Mouse (Mus musculus) neural tube, embryonic 11.5 days (tissue): ENCODE results near the gene Bcl2l1. TPM values are rescaled to one million over a fixed set of nuclear protein-coding genes. Genes with fewer than 3 reads are reported as not detected.

Experiments
- ATAC-seq: fragments of 200-750 bp; cut with Nextera tagmentation; 2 replicates; pipeline ENCODE4 v1.8.0; 2017; ENCODE audit warnings: moderate number of reproducible peaks, mild to moderate bottlenecking, moderate TSS enrichment, moderate library complexity; ENCODE audit not compliant: insufficient read depth, low FRiP score, low TSS enrichment
- DNase-seq: peaks from one replicate; pipeline ENCODE4 v3.0.0-alpha.2; 2015; ENCODE audit warnings: low spot score
- H3K27ac ChIP-seq: fragments of 300-500 bp; sonication (generic); 2 replicates; pipeline ENCODE4 v1.5.1; 2014; ENCODE audit warnings: low read depth, mild to moderate bottlenecking, low read length
- H3K27me3 ChIP-seq: fragments of 300-500 bp; sonication (generic); 2 replicates; pipeline ENCODE4 v1.6.1; 2014; ENCODE audit warnings: mild to moderate bottlenecking, low read length, mixed read lengths; ENCODE audit not compliant: control insufficient read depth, insufficient read depth
- H3K36me3 ChIP-seq: fragments of 300-500 bp; sonication (generic); 2 replicates; pipeline ENCODE4 v1.6.1; 2014; ENCODE audit warnings: mild to moderate bottlenecking, low read length, moderate library complexity, mixed read lengths; ENCODE audit not compliant: control insufficient read depth, insufficient read depth
- H3K4me1 ChIP-seq: fragments of 300-500 bp; sonication (generic); 2 replicates; pipeline ENCODE4 v1.6.1; 2014; ENCODE audit warnings: low read length, mixed read lengths; ENCODE audit not compliant: control insufficient read depth, insufficient read depth
- H3K4me2 ChIP-seq: fragments of 300-500 bp; sonication (generic); 2 replicates; pipeline ENCODE4 v1.6.1; 2014; ENCODE audit warnings: low read depth, mild to moderate bottlenecking, moderate library complexity
- H3K4me3 ChIP-seq: fragments of 300-500 bp; sonication (generic); 2 replicates; pipeline ENCODE4 v1.5.1; 2014; ENCODE audit warnings: low read depth, low read length
- H3K9ac ChIP-seq: fragments of 300-500 bp; sonication (generic); 2 replicates; pipeline ENCODE4 v1.6.1; 2014; ENCODE audit warnings: mild to moderate bottlenecking, low read length
- H3K9me3 ChIP-seq: fragments of 300-500 bp; sonication (generic); 2 replicates; pipeline ENCODE4 v1.6.1; 2016; ENCODE audit warnings: low read length; ENCODE audit not compliant: control insufficient read depth
- WGBS: fragments of 180-500 bp; shearing (Covaris S2); extraction: QIAGEN DNeasy Blood & Tissue Kit; methylation state at CpG from one replicate; pipeline ENCODE4 v1.1.7; 2014; 5-methylcytosine and 5-hydroxymethylcytosine counted together
- polyA plus RNA-seq: library from polyadenylated mRNA; unstranded; fragments of >200 nt; fragmentation: Nextera tagmentation; extraction: Ambion mirVana; gene quantifications from 2 replicates; pipeline ENCODE4 v1.2.1, GENCODE M21; 2014

The Bcl2l1 gene
- polyA plus RNA-seq, 1 experiment from 2014 or later: 132 TPM

DNA sequence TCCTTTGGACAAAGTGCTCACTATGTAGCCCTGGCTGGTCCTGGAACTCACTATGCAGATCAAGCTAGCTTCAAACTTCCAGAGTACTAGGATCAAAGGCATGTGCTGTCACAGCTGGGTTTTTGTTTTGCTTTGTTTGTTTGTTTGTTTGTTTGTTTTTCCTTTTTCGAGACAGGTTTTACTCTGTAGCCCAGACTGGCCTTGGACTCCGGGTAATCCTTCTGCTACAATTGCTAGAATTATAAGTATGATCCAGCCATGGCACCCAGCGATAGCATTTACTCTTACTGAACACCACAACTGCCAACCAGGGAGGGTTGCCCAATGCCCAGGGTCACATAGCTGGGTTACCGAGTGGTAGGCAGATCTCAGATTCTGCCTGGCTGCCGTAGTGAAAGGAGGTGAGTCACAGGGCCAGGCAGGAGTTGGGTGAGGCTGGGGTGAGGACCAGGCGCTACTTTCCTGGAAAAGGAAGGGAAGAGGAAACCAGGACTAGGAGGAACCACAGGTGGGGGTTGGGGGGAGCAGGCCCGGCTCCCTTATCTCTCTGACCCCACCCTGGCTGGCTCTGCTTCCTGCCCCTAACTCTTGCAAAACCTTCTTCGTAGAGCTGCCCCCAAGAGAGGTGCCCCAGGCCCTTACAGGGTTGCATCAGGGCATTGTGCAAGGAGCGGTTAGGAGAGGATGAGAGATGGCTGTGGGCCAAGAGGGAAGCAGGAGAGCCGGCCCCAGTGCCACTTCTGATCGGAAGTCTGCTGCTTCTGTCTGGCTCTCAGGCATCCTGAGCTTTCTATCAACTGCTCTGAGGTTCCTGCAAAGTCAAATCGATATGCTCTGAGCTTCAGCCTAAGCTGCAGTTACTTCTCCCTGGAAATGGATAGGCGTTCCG is 90.1 kb downstream of the Bcl2l1 start:
- Histone ChIP-seq H3K9ac (no peak overlapping the region; the same call in 1 of the 2 replicates), H3K27ac (no peak overlapping the region), H3K36me3 (no peaks in the 10 kb centered on the region), H3K4me3 (no peak overlapping the region), H3K9me3 (no peaks in the 10 kb centered on the region), H3K27me3 (no peaks in the 10 kb centered on the region), H3K4me1 (peaks cover 32% of the 10 kb centered on the region), H3K4me2 (no peak overlapping the region)
- ATAC-seq (no peak), DNase-seq (peak; percentile 56)
- WGBS: 57% methylated on average over 14 of the region's 14 CpGs

DNA sequence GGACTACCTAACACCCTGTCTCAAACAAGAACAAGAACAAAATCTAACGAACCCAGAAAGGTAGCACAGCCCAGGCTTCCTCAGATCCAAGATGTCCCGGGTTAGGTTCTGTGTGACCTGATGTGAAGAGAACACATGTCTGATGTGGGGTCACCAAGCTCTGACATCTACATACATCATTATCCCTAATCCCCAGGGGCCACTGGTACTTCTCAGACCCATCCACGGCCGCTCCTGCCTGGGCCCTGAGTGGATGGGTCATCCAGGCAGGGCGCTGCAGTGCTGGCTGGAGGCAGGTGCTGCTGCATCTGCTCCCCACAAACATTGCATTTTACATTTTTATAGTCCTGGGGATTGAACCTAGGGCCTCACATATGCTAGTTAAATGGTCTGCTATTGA is 91.0 kb downstream of the Bcl2l1 start:
- no peak for DNase-seq
- WGBS: 49% methylated on average over 5 of the region's 5 CpGs
- Histone ChIP-seq H3K4me2 (no peak overlapping the region), H3K27me3 (no peaks in the 10 kb centered on the region), H3K4me3 (no peak overlapping the region), H3K4me1 (peaks cover 37% of the 10 kb centered on the region), H3K9ac (no peak overlapping the region), H3K9me3 (no peaks in the 10 kb centered on the region), H3K27ac (no peak overlapping the region), H3K36me3 (no peaks in the 10 kb centered on the region)
- ATAC-seq: no peak

DNA sequence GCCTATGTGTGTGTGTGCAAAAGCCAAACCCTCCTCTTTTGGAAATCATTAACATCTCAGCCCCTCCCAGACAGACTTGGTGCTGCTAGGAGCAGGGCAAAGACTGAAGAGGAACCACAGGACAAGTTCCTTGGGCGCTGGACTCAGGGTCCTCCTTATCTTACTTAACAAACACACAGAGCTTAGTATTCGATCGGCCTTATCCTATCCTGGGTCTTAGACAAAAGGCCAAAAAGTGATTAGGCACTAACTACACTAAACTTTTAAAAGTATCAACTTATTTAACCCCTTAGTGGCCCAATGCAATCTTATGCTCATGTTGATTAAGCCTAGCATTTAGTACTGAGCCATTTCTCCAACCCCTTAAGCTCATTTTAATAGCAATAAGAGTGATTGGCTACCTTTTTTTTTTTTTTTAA is 91.7 kb downstream of the Bcl2l1 start:
- H3K4me2 ChIP-seq: peak overlapping the region; percentile 83
- DNase-seq (no peak), ATAC-seq (no peak)
- 38% methylated on average over 3 of the region's 3 CpGs for WGBS
- no peaks in the 10 kb centered on the region for H3K9me3 ChIP-seq
- no peaks in the 10 kb centered on the region for H3K27me3 ChIP-seq
- H3K9ac ChIP-seq: peak overlapping the region; percentile 58; the same call in 1 of the 2 replicates
- no peak overlapping the region; the same call in 1 of the 2 replicates for H3K4me3 ChIP-seq
- no peak overlapping the region for H3K27ac ChIP-seq
- H3K4me1 ChIP-seq: peaks cover 39% of the 10 kb centered on the region
- H3K36me3 ChIP-seq: no peaks in the 10 kb centered on the region

DNA sequence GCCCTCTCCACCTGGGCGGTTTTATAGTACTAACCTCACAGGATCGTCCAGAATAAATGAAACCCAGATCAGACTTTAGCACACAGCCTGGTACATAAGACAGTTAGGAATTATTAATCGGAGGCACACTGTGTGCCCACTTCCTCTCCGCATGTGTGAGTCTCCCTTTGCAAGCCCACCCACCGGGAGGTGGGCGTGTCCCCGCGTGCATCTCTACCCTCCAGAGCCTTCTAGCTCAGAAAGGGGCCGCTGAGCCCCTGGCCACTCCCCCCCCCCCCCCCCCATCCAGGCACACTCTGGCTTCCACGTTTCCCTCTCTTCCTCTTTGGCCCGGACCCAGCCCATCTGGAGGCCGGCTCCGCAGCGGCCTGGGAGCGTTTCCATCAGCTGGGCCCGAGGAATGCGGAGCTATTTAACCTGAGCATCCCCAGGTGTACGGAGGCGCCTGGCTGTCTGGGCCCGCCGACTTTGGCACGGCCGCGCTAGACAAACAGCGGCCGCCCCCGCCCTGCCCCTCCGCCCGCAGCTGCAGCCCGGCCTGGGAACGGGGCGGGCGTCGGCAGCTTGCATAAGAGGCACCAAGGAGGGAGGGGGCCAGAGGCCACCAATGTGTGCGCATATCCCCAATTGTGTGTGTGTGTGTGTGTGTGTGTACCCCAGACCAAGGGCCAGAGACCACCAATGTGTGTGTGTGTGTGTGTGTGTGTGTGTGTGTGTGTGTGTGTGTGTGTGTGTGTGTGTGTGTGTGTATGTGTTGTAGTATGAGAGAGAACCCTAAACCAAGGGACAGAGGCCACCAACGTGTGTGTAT is 92.3 kb downstream of the Bcl2l1 start:
- Histone ChIP-seq H3K4me3 (peak overlapping the region; percentile 82), H3K9me3 (no peaks in the 10 kb centered on the region), H3K36me3 (no peaks in the 10 kb centered on the region), H3K9ac (peak overlapping the region; percentile 58), H3K27ac (peak overlapping the region; percentile 71), H3K27me3 (no peaks in the 10 kb centered on the region), H3K4me1 (peaks cover 43% of the 10 kb centered on the region), H3K4me2 (peak overlapping the region; percentile 83)
- under 1% methylated on average over 34 of the region's 36 CpGs for WGBS
- DNase-seq (peak; percentile 83), ATAC-seq (no peak)

DNA sequence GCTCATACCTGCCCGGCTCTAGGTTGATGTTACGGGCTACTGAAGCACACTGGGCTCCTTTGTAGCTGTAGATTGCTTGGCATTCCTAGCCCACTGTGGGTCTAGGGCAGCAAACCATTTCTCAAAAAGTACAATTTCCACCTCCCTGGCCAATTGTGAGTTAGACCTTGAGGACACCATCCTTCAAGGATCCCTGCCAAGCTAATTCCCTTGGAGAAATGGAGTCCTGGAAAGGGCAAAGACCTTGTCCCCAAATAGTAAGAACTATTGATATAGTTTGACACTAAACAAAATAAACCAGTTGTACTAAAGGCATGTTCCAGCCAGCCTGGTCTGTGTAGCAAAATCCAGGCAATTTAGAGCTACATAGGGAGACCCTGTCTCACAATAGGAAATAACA is 93.2 kb downstream of the Bcl2l1 start:
- WGBS: 45% methylated on average over 2 of the region's 2 CpGs
- ATAC-seq (no peak), DNase-seq (peak; percentile 11)
- Histone ChIP-seq H3K9me3 (no peaks in the 10 kb centered on the region), H3K4me1 (peaks cover 43% of the 10 kb centered on the region), H3K27me3 (no peaks in the 10 kb centered on the region), H3K27ac (peak overlapping the region; percentile 71), H3K4me3 (peak overlapping the region; percentile 82), H3K9ac (peak overlapping the region; percentile 84), H3K4me2 (peak overlapping the region; percentile 83), H3K36me3 (no peaks in the 10 kb centered on the region)

DNA sequence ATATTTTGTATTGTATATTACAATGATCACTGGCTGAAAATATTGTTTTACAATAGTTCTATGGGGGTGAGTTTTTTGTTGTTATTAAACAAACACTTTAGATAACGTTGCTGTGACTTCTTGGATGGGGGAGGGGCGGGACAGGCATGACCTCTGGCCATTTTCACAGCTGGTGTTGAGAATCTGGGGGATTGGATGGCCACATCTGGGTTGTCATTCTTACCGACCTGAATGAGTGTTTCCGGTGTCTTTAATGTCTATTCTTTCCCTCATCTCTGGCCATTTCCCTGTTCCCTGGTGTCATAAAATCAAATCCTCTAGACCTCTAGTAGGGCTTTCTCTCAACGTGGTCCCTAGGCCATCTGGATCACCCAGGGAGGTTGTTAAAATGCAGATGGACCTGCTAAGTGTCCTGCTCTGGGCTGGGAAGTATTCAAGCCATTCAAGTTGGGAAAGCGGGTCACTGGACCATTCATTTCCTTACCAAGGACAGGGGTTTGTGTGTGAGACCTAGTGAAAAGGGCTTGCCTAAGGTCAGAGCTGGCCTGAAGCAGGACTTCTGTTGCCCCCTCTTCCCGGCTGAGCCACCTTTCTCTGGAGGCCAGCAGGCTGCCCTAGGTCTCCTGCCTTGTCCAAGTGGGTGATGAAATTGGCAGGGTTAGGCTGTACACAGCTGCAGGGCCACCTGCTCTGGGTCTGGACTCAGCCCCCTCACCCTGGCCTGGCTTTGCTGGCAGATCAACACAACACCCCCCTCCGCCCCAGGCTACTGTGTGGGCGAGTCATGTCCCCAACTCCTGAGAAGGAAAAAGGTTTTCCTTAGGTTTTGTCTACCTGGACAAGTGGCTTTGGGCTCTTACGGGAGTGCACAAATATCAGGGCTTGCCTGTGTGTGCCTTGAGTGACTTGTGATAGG is 94.0 kb downstream of the Bcl2l1 start:
- peak overlapping the region; percentile 82 for H3K4me3 ChIP-seq
- no peaks in the 10 kb centered on the region for H3K36me3 ChIP-seq
- peak overlapping the region; percentile 84 for H3K9ac ChIP-seq
- DNase-seq (peak; percentile 29), ATAC-seq (no peak)
- no peaks in the 10 kb centered on the region for H3K9me3 ChIP-seq
- H3K4me2 ChIP-seq: peak overlapping the region; percentile 83
- 9% methylated on average over 10 of the region's 10 CpGs for WGBS
- no peaks in the 10 kb centered on the region for H3K27me3 ChIP-seq
- peaks cover 43% of the 10 kb centered on the region for H3K4me1 ChIP-seq
- peak overlapping the region; percentile 71 for H3K27ac ChIP-seq

DNA sequence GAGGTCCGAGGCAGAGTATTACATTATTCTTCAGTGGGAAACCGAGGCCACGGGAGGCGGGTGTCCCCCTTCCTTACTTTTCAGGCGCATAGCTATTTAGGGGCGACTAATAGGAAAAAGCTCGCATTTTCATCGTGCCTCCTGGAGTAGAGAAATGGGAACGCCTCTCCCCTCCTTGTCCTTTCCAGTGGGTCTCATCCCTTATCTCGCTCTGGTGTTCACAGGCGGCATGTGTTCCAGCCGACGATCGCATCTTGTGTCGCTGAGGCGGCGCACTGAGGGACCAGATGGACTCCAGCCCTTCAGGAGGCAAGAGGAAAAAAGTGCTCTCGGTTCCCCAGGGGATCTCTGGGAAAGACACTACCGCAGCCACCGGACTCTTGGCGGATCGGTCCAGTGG is 94.8 kb downstream of the Bcl2l1 start:
- peak overlapping the region; percentile 82 for H3K4me3 ChIP-seq
- peak overlapping the region; percentile 89 for H3K27ac ChIP-seq
- DNase-seq (peak; percentile 58), ATAC-seq (no peak)
- WGBS: under 1% methylated on average over 22 of the region's 22 CpGs
- H3K4me1 ChIP-seq: peaks cover 41% of the 10 kb centered on the region
- no peaks in the 10 kb centered on the region for H3K36me3 ChIP-seq
- H3K4me2 ChIP-seq: peak overlapping the region; percentile 83
- no peaks in the 10 kb centered on the region for H3K27me3 ChIP-seq
- peak overlapping the region; percentile 84 for H3K9ac ChIP-seq
- no peaks in the 10 kb centered on the region for H3K9me3 ChIP-seq

DNA sequence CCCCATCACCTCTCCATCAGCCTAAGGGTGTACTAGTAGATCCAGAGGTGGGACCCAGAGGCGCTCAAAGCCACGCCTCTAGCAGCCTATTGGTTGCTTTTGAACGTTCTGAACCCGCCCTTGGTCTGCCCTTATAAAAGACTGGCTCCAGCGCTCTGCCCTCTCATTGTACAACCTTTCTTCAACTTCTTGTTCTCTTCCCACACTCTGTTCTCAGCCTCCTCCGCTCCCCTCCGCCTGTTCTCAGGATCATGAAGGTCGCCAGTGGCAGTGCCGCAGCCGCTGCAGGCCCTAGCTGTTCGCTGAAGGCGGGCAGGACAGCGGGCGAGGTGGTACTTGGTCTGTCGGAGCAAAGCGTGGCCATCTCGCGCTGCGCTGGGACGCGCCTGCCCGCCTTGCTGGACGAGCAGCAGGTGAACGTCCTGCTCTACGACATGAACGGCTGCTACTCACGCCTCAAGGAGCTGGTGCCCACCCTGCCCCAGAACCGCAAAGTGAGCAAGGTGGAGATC is 95.4 kb downstream of the Bcl2l1 start, which contains the start of gene Id1:
Gene Id1 (plus strand): TSS at position 162 of the 512 bp plus-strand sequence.
- peak within 1 kb of the TSS; percentile 83 for H3K4me2 ChIP-seq
- no peaks in the 10 kb centered on the region for H3K9me3 ChIP-seq
- peaks cover 35% of the 10 kb centered on the region for H3K4me1 ChIP-seq
- no peaks in the 10 kb centered on the region for H3K27me3 ChIP-seq
- H3K36me3 ChIP-seq: no peaks in the 10 kb centered on the region
- peak within 1 kb of the TSS; percentile 82 for H3K4me3 ChIP-seq
- peak within 1 kb of the TSS; percentile 84 for H3K9ac ChIP-seq
- peak; percentile 90 for DNase-seq
- H3K27ac ChIP-seq: peak within 1 kb of the TSS; percentile 89
- under 1% methylated on average over 28 of the region's 28 CpGs for WGBS
- ATAC-seq: peak; percentile 60
